Mouse (Mus musculus): ENCODE measurements around the gene Siva1. TPM values are rescaled to one million over a fixed set of nuclear protein-coding genes. Genes with fewer than 3 reads are reported as not detected.

The Siva1 gene
- polyA plus RNA-seq, 1 experiment from 2014 or later = 106 TPM

- no peaks in the 10 kb centered on the region for H3K9me3 ChIP-seq (replicated peaks)
- H3K27ac ChIP-seq (replicated peaks) = no peak overlapping the region
- no peak for ATAC-seq (ENCODE audit: insufficient read depth)
- WGBS (ENCODE audit: insufficient replicate concordance) = 66% methylated on average over 7 of the region's 7 CpGs
- H3K9ac ChIP-seq = no peak overlapping the region
- no peak overlapping the region for H3K4me3 ChIP-seq (replicated peaks)
- no peaks in the 10 kb centered on the region for H3K36me3 ChIP-seq (replicated peaks)
- H3K27me3 ChIP-seq = peaks cover 72% of the 10 kb centered on the region
- H3K4me2 ChIP-seq = no peak overlapping the region
- H3K4me1 ChIP-seq (replicated peaks) = peaks cover 16% of the 10 kb centered on the region
These were observed 38.9 kb downstream of the Siva1 start for GRCm38 (mm10) chr12:112683351-112683750.

- WGBS (ENCODE audit: insufficient replicate concordance) = 11% methylated on average over 15 of the region's 15 CpGs
- H3K36me3 ChIP-seq (replicated peaks) = no peaks in the 10 kb centered on the region
- peaks cover 31% of the 10 kb centered on the region for H3K27me3 ChIP-seq
- H3K4me2 ChIP-seq = peak overlapping the region; percentile 8; the same call in 1 of the 2 replicates
- no peaks in the 10 kb centered on the region for H3K9me3 ChIP-seq (replicated peaks)
- peaks cover 16% of the 10 kb centered on the region for H3K4me1 ChIP-seq (replicated peaks)
- H3K4me3 ChIP-seq (replicated peaks) = peak overlapping the region; percentile 11; the same call in 1 of the 2 replicates
- ATAC-seq (ENCODE audit: insufficient read depth) = no peak
- no peak overlapping the region for H3K27ac ChIP-seq (replicated peaks)
- no peak overlapping the region for H3K9ac ChIP-seq
These were observed 44.0 kb downstream of the Siva1 start for GRCm38 (mm10) chr12:112688458-112688857.

GRCm38 (mm10) chr12:112693185-112694126, 49.0 kb downstream of the Siva1 start:
- Histone ChIP-seq H3K36me3 (replicated peaks) (no peaks in the 10 kb centered on the region), H3K27ac (replicated peaks) (peak overlapping the region; percentile 52), H3K27me3 (peaks cover 30% of the 10 kb centered on the region), H3K4me2 (peak overlapping the region; percentile 89), H3K9me3 (replicated peaks) (no peaks in the 10 kb centered on the region), H3K4me1 (replicated peaks) (peaks cover 20% of the 10 kb centered on the region), H3K9ac (peak overlapping the region; percentile 76), H3K4me3 (replicated peaks) (peak overlapping the region; percentile 66)
- WGBS (ENCODE audit: insufficient replicate concordance) = 2% methylated on average over 54 of the region's 54 CpGs
- peak; percentile 90 for ATAC-seq (ENCODE audit: insufficient read depth)

- no peaks in the 10 kb centered on the region for H3K9me3 ChIP-seq (replicated peaks)
- no peak overlapping the region for H3K9ac ChIP-seq
- no peak overlapping the region for H3K27ac ChIP-seq (replicated peaks)
- H3K4me2 ChIP-seq = peak overlapping the region; percentile 89
- H3K4me1 ChIP-seq (replicated peaks) = peaks cover 20% of the 10 kb centered on the region
- H3K27me3 ChIP-seq = peaks cover 29% of the 10 kb centered on the region
- no peaks in the 10 kb centered on the region for H3K36me3 ChIP-seq (replicated peaks)
- ATAC-seq (ENCODE audit: insufficient read depth) = no peak
- WGBS (ENCODE audit: insufficient replicate concordance) = 72% methylated on average over 10 of the region's 10 CpGs
- no peak overlapping the region for H3K4me3 ChIP-seq (replicated peaks)
These were observed 49.6 kb downstream of the Siva1 start for GRCm38 (mm10) chr12:112694127-112694475.

GRCm38 (mm10) chr12:112696806-112697425, 52.4 kb downstream of the Siva1 start:
- ATAC-seq (ENCODE audit: insufficient read depth) = no peak
- no peak overlapping the region for H3K4me2 ChIP-seq
- peaks cover 53% of the 10 kb centered on the region for H3K27me3 ChIP-seq
- peaks cover 20% of the 10 kb centered on the region for H3K4me1 ChIP-seq (replicated peaks)
- no peak overlapping the region for H3K4me3 ChIP-seq (replicated peaks)
- no peak overlapping the region for H3K27ac ChIP-seq (replicated peaks)
- no peaks in the 10 kb centered on the region for H3K9me3 ChIP-seq (replicated peaks)
- 60% methylated on average over 3 of the region's 3 CpGs for WGBS (ENCODE audit: insufficient replicate concordance)
- no peak overlapping the region for H3K9ac ChIP-seq
- no peaks in the 10 kb centered on the region for H3K36me3 ChIP-seq (replicated peaks)

Small RNAs within 50 kb of the gene (microRNA-seq; reads per million reads assigned to microRNA genes)
- not detected for gene Mir6939

Other genes starting within 250 kb of the Siva1 start
- 0.07 TPM in 1 of 2 replicates, not detected in the other for gene A530016L24Rik, start 155.2 kb upstream of the Siva1 start, polyA plus RNA-seq (2015; fragmentation: Nextera tagmentation; extraction: Ambion mirVana)
- gene Tmem179, start 127.9 kb upstream of the Siva1 start, polyA plus RNA-seq (2015; fragmentation: Nextera tagmentation; extraction: Ambion mirVana) = 0.03 and 0.05 TPM in 2 replicates
- 2.7 TPM in 2 replicates for gene Inf2, start 55.9 kb upstream of the Siva1 start, polyA plus RNA-seq (2015; fragmentation: Nextera tagmentation; extraction: Ambion mirVana)
- gene Adssl1, start 24.6 kb upstream of the Siva1 start, polyA plus RNA-seq (2015; fragmentation: Nextera tagmentation; extraction: Ambion mirVana) = 13.4 TPM in 2 replicates
- 28.4 and 36.9 TPM in 2 replicates for gene Akt1, start 30.2 kb downstream of the Siva1 start, polyA plus RNA-seq (2015; fragmentation: Nextera tagmentation; extraction: Ambion mirVana)
- gene Zbtb42, start 34.1 kb downstream of the Siva1 start, polyA plus RNA-seq (2015; fragmentation: Nextera tagmentation; extraction: Ambion mirVana) = 1.0 and 1.2 TPM in 2 replicates
- 3.9 and 5.2 TPM in 2 replicates for gene Cep170b, start 75.8 kb downstream of the Siva1 start, polyA plus RNA-seq (2015; fragmentation: Nextera tagmentation; extraction: Ambion mirVana)
- gene Pld4, start 116.0 kb downstream of the Siva1 start, polyA plus RNA-seq (2015; fragmentation: Nextera tagmentation; extraction: Ambion mirVana) = 22.4 and 23.3 TPM in 2 replicates
- 0.18 and 0.23 TPM in 2 replicates for gene Ahnak2, start 158.0 kb downstream of the Siva1 start, polyA plus RNA-seq (2015; fragmentation: Nextera tagmentation; extraction: Ambion mirVana)
- gene Clba1, start 164.3 kb downstream of the Siva1 start, polyA plus RNA-seq (2015; fragmentation: Nextera tagmentation; extraction: Ambion mirVana) = 0.43 and 0.61 TPM in 2 replicates
- gene Cdca4, start 184.7 kb downstream of the Siva1 start, polyA plus RNA-seq (2015; fragmentation: Nextera tagmentation; extraction: Ambion mirVana) = 62.9 and 67.0 TPM in 2 replicates
- 0.26 and 0.32 TPM in 2 replicates for gene Gpr132, start 223.5 kb downstream of the Siva1 start, polyA plus RNA-seq (2015; fragmentation: Nextera tagmentation; extraction: Ambion mirVana)